Mouse (Mus musculus) kidney, postnatal 36 days (tissue): ENCODE measurements around the gene Adgrf5.

Experiments
- DNase-seq, 2 experiments: peaks; one replicate each; pipeline ENCODE4 v3.0.0; 2021 to 2022; ENCODE audit warnings: mixed read lengths in 2 of 2

The Adgrf5 gene

GRCm38 (mm10) chr17:43386331-43386730 is 26.1 kb downstream of the Adgrf5 start:
- no peak for DNase-seq

GRCm38 (mm10) chr17:43387171-43387570 is 26.9 kb downstream of the Adgrf5 start:
- DNase-seq, result peak; percentile 16 to 34

- peak; percentile 37 to 41 for DNase-seq
Measured at GRCm38 (mm10) chr17:43389256-43389655, 29.0 kb downstream of the Adgrf5 start.

- DNase-seq, result no peak
Measured at GRCm38 (mm10) chr17:43392191-43392590, 31.9 kb downstream of the Adgrf5 start.

GRCm38 (mm10) chr17:43393669-43394068 is 33.4 kb downstream of the Adgrf5 start:
- DNase-seq, result no peak

GRCm38 (mm10) chr17:43395400-43396258 is 35.4 kb downstream of the Adgrf5 start:
- DNase-seq, result no peak

- peak in 1 of 2 experiments; percentile 44 for DNase-seq
Measured at GRCm38 (mm10) chr17:43398612-43399011, 38.4 kb downstream of the Adgrf5 start.

- DNase-seq, result no peak
Measured at GRCm38 (mm10) chr17:43399151-43399550, 38.9 kb downstream of the Adgrf5 start.

- no peak for DNase-seq
Measured at GRCm38 (mm10) chr17:43400483-43400882, 40.2 kb downstream of the Adgrf5 start.

- DNase-seq, result no peak
Measured at GRCm38 (mm10) chr17:43403851-43404250, 43.6 kb downstream of the Adgrf5 start.

GRCm38 (mm10) chr17:43404408-43404807 is 44.2 kb downstream of the Adgrf5 start:
- DNase-seq, result no peak

GRCm38 (mm10) chr17:43406321-43406720 is 46.1 kb downstream of the Adgrf5 start:
- no peak for DNase-seq

GRCm38 (mm10) chr17:43407548-43407947 is 47.3 kb downstream of the Adgrf5 start:
- DNase-seq, result peak; percentile 46 to 61

- peak; percentile 62 for DNase-seq
Measured at GRCm38 (mm10) chr17:43413182-43413581, 52.9 kb downstream of the Adgrf5 start.

- no peak for DNase-seq
Measured at GRCm38 (mm10) chr17:43419204-43419603, 59.0 kb downstream of the Adgrf5 start.

GRCm38 (mm10) chr17:43420381-43420780 is 60.1 kb downstream of the Adgrf5 start:
- DNase-seq, result no peak

GRCm38 (mm10) chr17:43423953-43424352 is 63.7 kb downstream of the Adgrf5 start:
- DNase-seq, result no peak

GRCm38 (mm10) chr17:43431692-43432091 is 71.4 kb downstream of the Adgrf5 start:
- DNase-seq, result peak; percentile 32 to 34

- DNase-seq, result no peak
Measured at GRCm38 (mm10) chr17:43434485-43434884, 74.2 kb downstream of the Adgrf5 start.

- no peak for DNase-seq
Measured at GRCm38 (mm10) chr17:43451216-43451615, 91.0 kb downstream of the Adgrf5 start.

GRCm38 (mm10) chr17:43458598-43458997 is 98.3 kb downstream of the Adgrf5 start:
- peak; percentile 86 to 93 for DNase-seq

GRCm38 (mm10) chr17:43459737-43460230 is 99.5 kb downstream of the Adgrf5 start:
- DNase-seq, result peak; percentile 21 to 28

GRCm38 (mm10) chr17:43460245-43461181 is 100.3 kb downstream of the Adgrf5 start:
- peak; percentile 83 to 89 for DNase-seq
